Mouse (Mus musculus) hindbrain, embryonic 16.5 days (tissue): ENCODE measurements around the gene Nlrp10. TPM values are rescaled to one million over a fixed set of nuclear protein-coding genes. Genes with fewer than 3 reads are reported as not detected.

Source experiments
- ATAC-seq: fragments of 200-750 bp; cut with Nextera tagmentation; 2 replicates; pipeline ENCODE4 v1.8.0; 2017; ENCODE audit warnings: moderate TSS enrichment, moderate library complexity
- H3K27ac ChIP-seq: fragments of 300-500 bp; sonication (generic); 2 replicates; pipeline ENCODE4 v1.5.1; 2014; ENCODE audit warnings: low read depth, mild to moderate bottlenecking, control low read depth, low read length, moderate library complexity
- H3K27me3 ChIP-seq: fragments of 300-500 bp; sonication (generic); replicated peaks from 2 replicates; pipeline ENCODE4 v1.6.1; 2014; ENCODE audit warnings: low read length; ENCODE audit not compliant: control insufficient read depth, insufficient read depth
- H3K36me3 ChIP-seq: fragments of 300-500 bp; sonication (generic); 2 replicates; pipeline ENCODE4 v1.6.1; 2014; ENCODE audit warnings: mild to moderate bottlenecking, low read length, moderate library complexity, mixed read lengths; ENCODE audit not compliant: control insufficient read depth, insufficient read depth
- H3K4me1 ChIP-seq: fragments of 300-500 bp; sonication (generic); 2 replicates; pipeline ENCODE4 v1.6.1; 2014; ENCODE audit warnings: low read depth, low read length; ENCODE audit not compliant: control insufficient read depth, insufficient read depth
- H3K4me2 ChIP-seq: fragments of 300-500 bp; sonication (generic); 2 replicates; pipeline ENCODE4 v1.6.1; 2014; ENCODE audit warnings: mild to moderate bottlenecking, low read length, control low read depth, moderate library complexity
- H3K4me3 ChIP-seq: fragments of 300-500 bp; sonication (generic); 2 replicates; pipeline ENCODE4 v1.5.1; 2014; ENCODE audit warnings: mild to moderate bottlenecking, low read length, control low read depth, moderate library complexity
- H3K9ac ChIP-seq: fragments of 300-500 bp; sonication (generic); 2 replicates; pipeline ENCODE4 v1.6.1; 2014; ENCODE audit warnings: low read depth, mild to moderate bottlenecking, control low read depth, low read length, moderate library complexity
- H3K9me3 ChIP-seq: fragments of 300-500 bp; sonication (generic); 2 replicates; pipeline ENCODE4 v1.6.1; 2014; ENCODE audit warnings: mild to moderate bottlenecking, low read length, moderate library complexity; ENCODE audit not compliant: control insufficient read depth
- WGBS: fragments of 180-500 bp; shearing (Covaris S2); extraction: QIAGEN DNeasy Blood & Tissue Kit; methylation state at CpG from one replicate; pipeline ENCODE4 v1.1.7; 2014; 5-methylcytosine and 5-hydroxymethylcytosine counted together
- polyA plus RNA-seq: library from polyadenylated mRNA; unstranded; fragments of >200 nt; fragmentation: Nextera tagmentation; extraction: Ambion mirVana; gene quantifications from 2 replicates; pipeline ENCODE4 v1.2.1, GENCODE M21; 2015

Gene Nlrp10
- polyA plus RNA-seq, 1 experiment from 2014 or later: 0.04 TPM

- peak within 1 kb of the TSS; percentile 63 for H3K4me3 ChIP-seq
- ATAC-seq: peak; percentile 84
- peak within 1 kb of the TSS; percentile 82 for H3K27ac ChIP-seq
- H3K36me3 ChIP-seq: no peaks in the 10 kb centered on the region
- peak within 1 kb of the TSS; percentile 76 for H3K9ac ChIP-seq
- H3K27me3 ChIP-seq: no peaks in the 10 kb centered on the region
- WGBS: under 1% methylated on average over 44 of the region's 44 CpGs
- H3K9me3 ChIP-seq: no peaks in the 10 kb centered on the region
- peak within 1 kb of the TSS; percentile 85 for H3K4me2 ChIP-seq
- H3K4me1 ChIP-seq: peaks cover 11% of the 10 kb centered on the region
These were observed 20.4 kb upstream of the Nlrp10 start, which contains the start of gene Tub for GRCm38 (mm10) chr7:108950312-108950761. Tub (plus strand) TSS chr7:108950338.

GRCm38 (mm10) chr7:108949301-108949700, 19.3 kb upstream of the Nlrp10 start:
- no peak overlapping the region for H3K4me2 ChIP-seq
- H3K9ac ChIP-seq: no peak overlapping the region

GRCm38 (mm10) chr7:108948611-108949010, 18.6 kb upstream of the Nlrp10 start:
- Histone ChIP-seq H3K27me3 (no peaks in the 10 kb centered on the region), H3K4me1 (peaks cover 11% of the 10 kb centered on the region), H3K9ac (no peak overlapping the region), H3K4me3 (no peak overlapping the region), H3K9me3 (no peaks in the 10 kb centered on the region), H3K4me2 (no peak overlapping the region), H3K27ac (no peak overlapping the region), H3K36me3 (peaks cover 3% of the 10 kb centered on the region; the same call in 1 of the 2 replicates)
- no peak for ATAC-seq

More at GRCm38 (mm10) chr7:108949301-108949700, 19.3 kb upstream of the Nlrp10 start:
- H3K4me1 ChIP-seq: peaks cover 11% of the 10 kb centered on the region
- H3K36me3 ChIP-seq: peaks cover under 1% of the 10 kb centered on the region; the same call in 1 of the 2 replicates
- 48% methylated on average over 2 of the region's 2 CpGs for WGBS
- no peak overlapping the region for H3K4me3 ChIP-seq
- H3K27me3 ChIP-seq: no peaks in the 10 kb centered on the region
- no peaks in the 10 kb centered on the region for H3K9me3 ChIP-seq
- ATAC-seq: no peak
- H3K27ac ChIP-seq: no peak overlapping the region

GRCm38 (mm10) chr7:108944002-108944401, 14.0 kb upstream of the Nlrp10 start:
- Histone ChIP-seq H3K4me1 (no peaks in the 10 kb centered on the region), H3K4me2 (no peak overlapping the region), H3K4me3 (no peak overlapping the region), H3K27me3 (no peaks in the 10 kb centered on the region), H3K9me3 (no peaks in the 10 kb centered on the region), H3K27ac (no peak overlapping the region), H3K36me3 (peaks cover 36% of the 10 kb centered on the region), H3K9ac (no peak overlapping the region)
- WGBS: 2% methylated on average over 2 of the region's 2 CpGs
- peak; percentile 62 for ATAC-seq

- Histone ChIP-seq H3K4me2 (no peak overlapping the region), H3K36me3 (peaks cover 47% of the 10 kb centered on the region)
These were observed 11.5 kb upstream of the Nlrp10 start for GRCm38 (mm10) chr7:108941466-108941865.

GRCm38 (mm10) chr7:108936591-108936990, 6.6 kb upstream of the Nlrp10 start:
- Histone ChIP-seq H3K4me1 (peaks cover 16% of the 10 kb centered on the region), H3K4me2 (no peak overlapping the region), H3K9ac (no peak overlapping the region), H3K36me3 (peaks cover 28% of the 10 kb centered on the region), H3K27me3 (no peaks in the 10 kb centered on the region), H3K9me3 (no peaks in the 10 kb centered on the region), H3K4me3 (no peak overlapping the region), H3K27ac (no peak overlapping the region)
- no peak for ATAC-seq
- 95% methylated on average over 4 of the region's 4 CpGs for WGBS

More at GRCm38 (mm10) chr7:108941466-108941865, 11.5 kb upstream of the Nlrp10 start:
- Histone ChIP-seq H3K9ac (no peak overlapping the region), H3K4me3 (no peak overlapping the region), H3K9me3 (no peaks in the 10 kb centered on the region), H3K27me3 (no peaks in the 10 kb centered on the region), H3K27ac (no peak overlapping the region), H3K4me1 (0 out of 2 replicates have a peak, but pooled peaks cover 1% of the 10 kb centered on the region)
- ATAC-seq: no peak
- WGBS: 92% methylated on average over 9 of the region's 9 CpGs

GRCm38 (mm10) chr7:108935411-108935810, 5.4 kb upstream of the Nlrp10 start:
- H3K9me3 ChIP-seq: no peaks in the 10 kb centered on the region
- no peak overlapping the region for H3K27ac ChIP-seq
- H3K9ac ChIP-seq: 0 out of 2 replicates have a peak overlapping the region, but pooled peaks have one; percentile 79
- no peak for ATAC-seq
- peak overlapping the region; percentile 73 for H3K4me3 ChIP-seq
- WGBS: 90% methylated on average over 7 of the region's 7 CpGs
- peaks cover 16% of the 10 kb centered on the region for H3K4me1 ChIP-seq
- peak overlapping the region; percentile 86 for H3K4me2 ChIP-seq
- H3K36me3 ChIP-seq: peaks cover 18% of the 10 kb centered on the region
- H3K27me3 ChIP-seq: no peaks in the 10 kb centered on the region

GRCm38 (mm10) chr7:108934836-108935235, 4.9 kb upstream of the Nlrp10 start:
- no peaks in the 10 kb centered on the region for H3K27me3 ChIP-seq
- no peak for ATAC-seq
- peak overlapping the region; percentile 86 for H3K4me2 ChIP-seq
- H3K4me3 ChIP-seq: peak overlapping the region; percentile 73
- 6% methylated on average over 8 of the region's 8 CpGs for WGBS
- H3K36me3 ChIP-seq: peaks cover 15% of the 10 kb centered on the region
- no peaks in the 10 kb centered on the region for H3K9me3 ChIP-seq
- no peak overlapping the region; the same call in 1 of the 2 replicates for H3K27ac ChIP-seq
- peak overlapping the region; percentile 79 for H3K9ac ChIP-seq
- H3K4me1 ChIP-seq: peaks cover 16% of the 10 kb centered on the region

- 1% methylated on average over 48 of the region's 50 CpGs for WGBS
These were observed 4.1 kb upstream of the Nlrp10 start, which contains the start of gene Eif3f for GRCm38 (mm10) chr7:108933794-108934731. Eif3f (plus strand) TSS chr7:108934417.

More at GRCm38 (mm10) chr7:108933794-108934731, 4.1 kb upstream of the Nlrp10 start, which contains the start of gene Eif3f:
- peaks cover 12% of the 10 kb centered on the region for H3K36me3 ChIP-seq
- H3K4me3 ChIP-seq: peak within 1 kb of the TSS; percentile 73
- H3K9me3 ChIP-seq: no peaks in the 10 kb centered on the region
- H3K9ac ChIP-seq: peak within 1 kb of the TSS; percentile 79
- H3K4me2 ChIP-seq: peak within 1 kb of the TSS; percentile 86
- H3K27me3 ChIP-seq: no peaks in the 10 kb centered on the region
- peak; percentile 98 for ATAC-seq
- H3K27ac ChIP-seq: peak within 1 kb of the TSS; percentile 83
- H3K4me1 ChIP-seq: peaks cover 16% of the 10 kb centered on the region
